Mouse (Mus musculus): Measurements from ENCODE around the gene Nxph3.
"Not testable (repeated sequence)": the region's sequence is repeated elsewhere in the genome, so short reads cannot be mapped to it uniquely, and the experiment has no call there.

Gene Nxph3

DNA sequence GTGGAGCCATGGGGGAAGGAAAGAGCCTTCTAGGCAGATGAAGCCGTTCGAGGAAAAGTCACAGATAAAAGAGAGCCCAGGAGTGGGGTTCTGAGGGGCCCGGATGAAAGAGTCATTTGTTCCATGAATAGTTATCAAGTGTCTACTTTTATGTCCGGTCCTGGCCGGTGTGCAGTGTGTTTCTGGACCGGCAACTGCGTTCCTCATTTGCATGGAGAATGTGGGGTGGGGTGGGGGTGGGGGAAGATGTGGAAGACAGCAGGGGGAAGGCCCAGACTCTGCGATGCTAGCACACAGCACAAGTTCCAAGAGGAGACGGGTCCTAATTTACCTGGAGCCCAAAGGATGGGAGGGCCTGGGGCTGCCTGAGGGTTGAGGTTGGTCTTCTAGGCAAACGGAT is 4.9 kb upstream of the Nxph3 start:
- in situ Hi-C loops (cut with MboI, MseI) = no loop called here

DNA sequence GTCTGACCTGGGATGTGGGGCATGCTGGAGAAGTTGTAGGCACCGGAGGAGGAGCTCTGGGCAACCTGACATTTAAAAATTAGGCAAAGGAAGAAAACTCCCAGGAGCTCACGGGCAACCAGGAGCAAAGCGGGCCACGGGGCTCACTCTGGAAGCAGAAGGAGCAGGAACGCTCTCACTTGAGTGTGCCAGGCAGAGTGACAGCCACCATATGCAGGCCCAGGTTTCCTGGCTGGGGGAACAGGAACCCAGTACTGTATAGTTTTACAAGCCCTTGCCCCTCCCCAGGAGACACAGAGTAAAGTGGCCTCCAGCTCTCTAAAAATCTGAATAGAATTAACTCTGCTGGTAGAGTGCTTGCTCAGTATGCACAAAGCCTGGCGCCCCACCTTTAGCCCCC is 2.8 kb upstream of the Nxph3 start:
- in situ Hi-C loops (cut with MboI, MseI) = no loop called here

DNA sequence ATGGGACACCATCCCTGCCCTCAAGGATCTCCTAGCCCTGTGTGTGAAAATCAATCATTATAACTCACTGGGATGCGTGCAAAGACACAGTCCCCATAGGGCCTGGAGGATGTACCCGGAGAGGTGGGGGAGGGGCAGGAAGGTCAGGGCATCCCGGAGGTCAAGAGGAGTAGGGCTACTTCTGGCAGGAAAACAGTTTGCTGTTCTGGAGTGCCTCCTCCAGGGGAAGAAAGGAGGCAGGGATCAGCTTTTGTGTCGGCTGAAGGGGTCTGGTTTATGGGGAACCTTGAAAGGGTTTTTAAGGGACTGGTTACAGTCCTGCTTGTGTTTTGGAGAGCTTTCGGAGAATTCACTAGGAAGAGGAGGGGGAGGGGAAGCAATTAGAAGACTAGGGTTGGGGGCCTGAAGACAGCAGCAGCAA is 2.1 kb upstream of the Nxph3 start:
- in situ Hi-C loops (cut with MboI, MseI) = no loop called here

DNA sequence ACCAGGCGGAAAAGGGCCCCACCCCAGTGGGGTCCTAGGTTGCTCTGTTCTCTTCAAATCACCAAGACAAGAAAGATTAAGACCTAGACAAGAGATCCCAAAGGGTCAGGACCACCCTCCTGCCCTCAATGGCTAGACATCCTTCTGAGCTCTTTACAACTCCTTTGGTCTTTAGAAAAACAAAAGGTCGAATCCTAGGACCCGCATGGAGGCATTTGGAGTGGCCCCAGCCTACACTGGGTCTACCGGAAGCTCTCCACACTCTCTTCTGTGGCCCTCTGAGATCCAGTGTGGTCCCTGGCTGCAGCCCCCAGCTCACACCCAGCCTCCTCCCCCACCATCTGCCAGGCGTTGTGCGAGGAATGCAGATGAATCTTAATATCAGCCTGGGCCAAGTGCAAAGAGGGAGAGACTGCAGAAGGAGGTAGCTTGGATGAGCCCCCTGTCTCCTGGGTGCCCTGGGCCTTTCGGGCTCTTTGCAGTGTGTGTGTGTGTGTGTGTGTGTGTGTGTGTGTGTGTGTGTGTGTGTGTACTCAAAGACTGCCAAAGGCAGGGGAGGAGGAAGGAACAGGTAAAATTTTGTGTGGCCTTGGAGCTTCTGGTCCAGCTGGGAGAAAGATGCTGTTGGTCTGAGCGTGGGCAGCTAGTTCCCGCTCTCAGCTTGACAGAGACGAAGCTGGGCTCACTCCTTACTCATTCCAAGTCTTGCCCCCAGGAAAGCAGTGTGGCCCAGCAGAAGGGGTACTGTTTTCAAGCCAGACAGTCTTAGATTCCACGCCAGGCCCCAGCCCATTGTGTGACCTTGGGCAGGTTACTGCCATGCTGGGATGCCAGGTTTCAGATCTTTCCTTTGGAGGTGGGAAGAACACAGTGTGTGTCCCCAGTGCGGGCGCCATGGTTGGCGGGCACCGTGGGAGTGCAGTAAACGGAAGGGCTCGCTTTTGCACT is 1.3 kb upstream of the Nxph3 start:
- in situ Hi-C loops (cut with MboI, MseI) = no loop called here

DNA sequence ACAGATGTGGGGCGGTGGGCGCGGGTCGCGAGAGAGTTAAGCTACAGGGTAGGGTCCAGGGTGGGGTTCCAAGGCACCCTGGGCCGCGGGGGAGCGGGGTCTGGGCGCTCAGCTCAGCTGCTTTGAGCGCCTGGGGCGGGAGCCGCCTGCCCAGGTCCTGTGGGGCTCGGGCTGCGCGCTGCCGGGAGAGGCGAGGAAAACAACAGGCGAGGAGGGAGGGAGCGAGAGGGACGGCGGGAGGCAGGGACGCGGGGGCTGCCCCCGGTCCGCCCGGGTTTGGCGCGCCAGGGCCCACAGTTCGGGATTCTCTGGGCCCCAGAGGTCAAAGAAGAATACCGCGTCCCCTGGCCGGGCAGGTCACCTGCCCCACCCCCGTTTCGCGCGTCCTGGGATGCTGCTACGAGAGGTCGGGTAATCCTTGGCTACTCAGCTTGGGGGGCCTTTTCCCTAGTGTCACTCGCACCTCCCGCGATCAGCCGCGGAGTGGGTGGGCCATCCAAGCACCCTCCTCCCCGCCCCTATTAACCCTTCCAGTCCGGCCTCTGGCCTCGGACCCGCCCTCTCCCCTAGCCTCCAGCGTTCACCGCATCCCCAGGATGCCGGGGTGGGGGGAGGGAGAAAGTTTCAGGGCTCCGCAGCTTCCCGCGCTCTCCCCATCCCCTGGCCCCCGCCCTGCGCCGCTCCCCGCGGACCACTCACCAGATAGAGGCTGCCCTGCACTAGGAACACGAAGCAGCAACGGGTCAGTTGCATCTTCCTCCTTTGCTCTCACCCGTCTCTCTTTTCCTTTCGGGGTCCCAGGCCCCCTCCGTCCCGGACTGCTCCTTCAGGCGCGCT is 691 bp downstream of the Nxph3 start:
- in situ Hi-C loops (cut with MboI, MseI) = loop anchor here (5.0 kb wide), 1 partner anchor 66 kb away; no protein-coding TSS in a partner anchor

DNA sequence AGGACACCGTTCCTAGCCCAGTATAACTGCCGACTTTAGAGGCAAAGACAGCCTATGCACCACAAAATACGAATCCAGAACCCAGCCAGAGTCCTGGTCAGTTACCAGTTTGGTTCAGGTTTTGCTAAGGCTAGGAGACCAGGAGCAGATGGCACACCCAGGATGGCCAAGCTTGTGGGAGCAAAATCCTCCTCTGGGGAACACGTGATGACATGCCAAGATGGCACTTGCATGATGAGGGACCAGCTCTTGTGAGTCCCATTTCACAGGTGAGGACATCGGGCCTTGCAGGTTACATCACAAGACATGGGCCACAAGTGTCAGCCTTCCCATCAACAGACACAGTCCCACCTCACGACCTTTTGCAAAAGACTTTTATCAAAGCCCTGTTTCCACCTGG is 2.0 kb downstream of the Nxph3 start:
- in situ Hi-C loops (cut with MboI, MseI) = loop anchor here (5.0 kb wide), 1 partner anchor 65 kb away; no protein-coding TSS in a partner anchor

DNA sequence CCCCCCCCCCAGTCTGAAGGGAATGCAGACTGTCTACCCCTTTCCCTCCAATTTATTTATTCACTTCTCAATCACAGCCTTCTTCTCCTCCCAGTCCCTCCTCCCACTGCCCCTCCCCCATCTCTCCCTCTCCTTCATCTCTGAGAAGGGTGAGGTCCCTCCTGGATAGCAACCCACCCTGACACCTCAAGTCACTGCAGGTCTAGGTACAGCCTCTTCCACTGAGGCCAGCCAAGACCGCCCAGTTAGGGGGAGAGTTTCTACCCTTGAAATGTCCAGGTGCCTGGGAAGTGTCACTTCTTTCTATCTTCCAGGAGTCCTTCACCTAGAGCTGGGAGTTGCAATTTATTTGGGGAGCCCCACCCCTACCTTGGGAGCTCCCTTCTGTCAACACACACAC is 2.5 kb downstream of the Nxph3 start:
- in situ Hi-C loops (cut with MboI, MseI) = loop anchor here (5.0 kb wide), 1 partner anchor 65 kb away; no protein-coding TSS in a partner anchor

DNA sequence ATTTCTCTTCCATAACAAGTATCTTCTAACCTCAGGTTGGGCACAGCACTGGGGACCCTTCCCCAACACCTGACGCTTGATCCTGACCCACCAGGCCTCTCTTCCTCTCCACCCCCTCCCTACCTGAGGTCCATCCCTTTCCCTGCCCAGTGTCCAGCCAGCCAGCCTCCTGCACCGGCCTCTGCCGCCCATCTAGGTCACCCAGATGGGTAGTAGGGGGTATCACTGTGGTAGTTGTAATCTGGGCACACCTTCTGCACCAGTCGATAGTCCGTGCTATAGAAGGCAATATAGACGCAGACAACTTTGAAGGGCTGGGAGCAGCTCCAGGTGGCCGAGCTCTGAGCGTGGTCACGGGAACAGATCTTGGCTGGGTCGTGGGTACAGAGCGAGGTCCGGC is 3.7 kb downstream of the Nxph3 start:
- in situ Hi-C loops (cut with MboI, MseI) = loop anchor here (5.0 kb wide), 1 partner anchor 63 kb away; no protein-coding TSS in a partner anchor

DNA sequence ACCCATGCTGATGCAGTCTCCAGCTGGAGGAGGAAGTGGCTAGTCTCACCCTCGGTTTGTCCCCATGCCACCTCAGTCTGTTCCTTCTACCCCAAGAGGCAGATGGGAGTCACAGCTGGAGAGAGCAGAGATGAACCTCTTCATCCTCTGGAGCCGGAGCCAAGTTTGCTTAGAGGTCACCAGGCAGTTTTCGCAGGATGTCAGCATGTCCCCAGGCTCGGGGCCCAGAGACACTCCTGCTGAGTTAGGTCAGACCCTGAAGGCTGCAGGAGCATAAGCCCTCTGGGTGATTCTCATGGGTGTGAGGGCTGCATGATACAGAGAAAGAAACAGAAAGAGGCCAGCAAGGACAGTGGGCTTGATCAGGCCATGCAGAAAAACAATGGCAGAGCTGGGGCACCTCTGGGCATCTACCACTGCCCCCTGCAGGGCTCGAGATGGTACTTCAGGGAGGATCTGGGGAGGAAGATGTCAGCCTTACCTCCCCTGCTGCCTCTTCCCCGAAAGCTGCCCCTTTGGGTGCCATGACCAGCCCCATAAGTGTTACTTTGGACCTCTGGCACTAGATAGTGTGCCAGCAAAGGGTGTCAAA is 5.1 kb downstream of the Nxph3 start:
- in situ Hi-C loops (cut with MboI, MseI) = no loop called here

DNA sequence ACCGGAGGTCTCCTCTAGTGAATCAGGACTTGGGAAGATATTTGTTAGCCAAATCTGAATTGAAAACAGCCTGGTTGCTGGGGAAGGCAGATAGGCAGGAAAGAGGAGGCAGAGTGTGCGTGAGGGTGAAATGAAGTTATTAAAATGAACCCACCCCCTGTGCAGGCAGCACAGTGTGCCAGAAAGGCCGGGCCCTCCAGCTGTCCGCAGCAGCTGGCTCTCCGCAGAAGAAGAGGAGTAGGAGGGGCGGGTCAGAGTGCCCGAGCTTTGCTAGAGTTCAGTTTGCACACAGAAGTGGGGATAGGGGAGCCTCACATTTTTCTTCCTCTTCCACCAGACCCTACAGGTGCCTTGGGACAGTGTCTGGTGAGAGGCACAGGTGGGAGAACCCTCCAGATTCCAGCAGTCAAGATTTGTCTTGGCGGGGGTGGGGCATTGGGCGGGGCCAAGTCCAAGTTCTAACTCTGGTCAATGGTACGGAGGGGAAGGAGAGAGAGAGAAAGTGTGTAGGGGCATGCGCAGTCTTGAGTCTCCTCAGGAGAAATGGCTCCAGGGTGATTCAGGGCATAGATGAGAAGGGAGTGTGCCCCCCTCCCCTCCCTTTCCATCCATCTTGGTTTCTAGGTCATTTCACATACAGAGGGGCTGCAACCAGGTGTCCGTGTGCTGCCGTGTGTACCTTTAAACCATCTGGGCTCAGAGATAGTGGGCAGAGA is 6.0 kb downstream of the Nxph3 start:
- in situ Hi-C loops (cut with MboI, MseI) = no loop called here

DNA sequence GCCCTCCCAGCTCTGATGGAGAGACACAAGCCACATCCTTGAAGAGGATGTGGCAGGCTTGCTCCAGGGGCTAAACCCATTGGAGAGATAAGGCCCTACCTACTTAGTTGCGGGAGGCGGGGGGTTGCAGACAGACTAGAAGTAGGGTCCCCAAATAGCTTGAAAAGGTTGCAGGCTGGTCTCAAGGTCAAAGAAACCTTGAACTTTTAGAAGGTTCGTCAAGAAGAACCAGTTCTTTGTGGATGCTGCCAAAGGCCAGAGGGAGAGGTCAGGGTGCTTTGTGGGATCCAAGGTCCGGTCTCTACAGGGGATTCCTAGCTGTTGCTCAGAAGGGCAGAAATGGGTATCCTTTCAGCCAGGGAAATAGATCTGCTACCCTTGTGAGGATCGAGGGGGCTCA is 6.6 kb downstream of the Nxph3 start:
- in situ Hi-C loops (cut with MboI, MseI) = no loop called here

DNA sequence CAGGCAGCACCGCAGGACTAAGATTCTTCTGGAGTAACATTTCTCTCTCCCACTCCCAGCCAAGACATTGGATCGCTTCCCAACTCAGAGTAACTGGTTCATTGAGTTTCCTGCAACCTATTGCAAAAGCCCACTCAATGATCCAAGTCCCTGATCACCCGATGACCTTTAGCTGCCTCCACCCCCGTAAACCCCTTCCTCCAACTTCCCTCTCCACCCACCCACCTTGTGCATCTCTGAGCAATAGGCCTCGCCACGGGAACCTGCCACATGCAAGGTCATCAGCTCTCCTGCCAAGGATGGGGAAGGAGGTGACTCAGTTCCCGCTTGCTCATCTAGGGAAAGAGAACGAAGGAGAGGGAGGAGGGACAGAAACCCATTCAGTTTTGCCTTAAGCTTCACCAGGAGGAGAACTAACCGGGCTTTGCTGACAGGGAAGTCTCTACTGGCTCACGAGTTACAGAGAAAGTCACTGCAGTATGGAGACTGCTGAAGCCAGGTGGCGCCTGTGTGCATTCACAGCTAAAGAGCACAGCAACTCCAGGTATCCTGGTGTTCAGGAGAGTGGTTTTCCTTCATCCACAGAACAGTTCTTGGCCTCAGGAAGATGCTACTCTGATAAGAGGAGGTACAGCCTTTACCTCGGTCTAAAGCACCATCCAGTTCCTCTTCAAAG is 7.2 kb downstream of the Nxph3 start:
- in situ Hi-C loops (cut with MboI, MseI) = no loop called here

DNA sequence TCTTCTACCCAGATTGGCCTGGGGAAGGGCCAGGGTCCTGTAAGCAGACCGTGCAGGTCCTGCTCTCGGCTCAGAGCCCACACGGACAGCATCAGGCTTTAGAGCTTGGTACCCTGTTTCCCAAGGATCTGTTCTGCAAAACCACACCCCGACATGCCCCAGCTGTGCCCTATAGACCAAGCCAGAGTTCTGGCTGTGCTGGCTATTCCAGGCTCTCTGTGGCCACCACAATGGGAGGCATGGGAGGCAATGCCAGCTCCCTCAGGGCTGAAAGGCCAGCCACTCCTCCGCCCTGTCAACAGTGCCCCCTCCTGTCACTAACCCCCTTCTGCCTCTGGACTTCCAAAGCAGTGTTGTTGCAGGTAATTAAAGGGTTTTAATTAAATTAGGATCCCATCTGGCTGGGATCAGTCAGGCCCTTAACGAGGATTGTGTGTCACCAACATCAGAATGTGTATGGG is 10.1 kb downstream of the Nxph3 start:
- in situ Hi-C loops (cut with MboI, MseI) = no loop called here

DNA sequence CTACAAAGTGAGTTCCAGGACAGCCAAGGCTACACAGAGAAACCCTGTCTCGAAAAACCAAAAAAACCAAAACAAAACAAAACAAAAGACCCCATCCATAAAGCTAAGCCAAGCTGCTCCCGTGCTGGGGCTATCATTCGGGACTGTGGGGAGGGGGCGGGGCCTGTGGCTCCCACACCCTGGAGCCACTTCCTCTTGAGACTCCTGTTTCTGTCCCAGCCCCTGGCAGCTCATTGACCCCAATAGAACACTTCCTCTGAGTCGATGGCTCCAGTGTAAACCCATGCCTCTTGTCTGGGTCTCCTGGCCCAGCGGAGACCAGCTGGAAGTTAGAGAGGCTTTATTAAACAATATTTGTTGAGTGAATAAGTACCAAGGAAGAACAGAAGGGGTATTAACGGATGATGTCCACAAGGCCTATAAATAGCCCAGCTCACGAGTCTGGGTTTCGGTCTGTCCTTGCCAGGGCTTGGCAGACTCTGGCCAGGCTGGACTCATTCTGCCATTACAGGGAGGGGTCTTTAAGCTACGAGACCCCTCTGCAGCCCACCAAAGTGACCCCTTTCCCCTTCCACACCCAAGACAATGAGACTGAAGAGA is 10.7 kb downstream of the Nxph3 start:
- in situ Hi-C loops (cut with MboI, MseI) = no loop called here

DNA sequence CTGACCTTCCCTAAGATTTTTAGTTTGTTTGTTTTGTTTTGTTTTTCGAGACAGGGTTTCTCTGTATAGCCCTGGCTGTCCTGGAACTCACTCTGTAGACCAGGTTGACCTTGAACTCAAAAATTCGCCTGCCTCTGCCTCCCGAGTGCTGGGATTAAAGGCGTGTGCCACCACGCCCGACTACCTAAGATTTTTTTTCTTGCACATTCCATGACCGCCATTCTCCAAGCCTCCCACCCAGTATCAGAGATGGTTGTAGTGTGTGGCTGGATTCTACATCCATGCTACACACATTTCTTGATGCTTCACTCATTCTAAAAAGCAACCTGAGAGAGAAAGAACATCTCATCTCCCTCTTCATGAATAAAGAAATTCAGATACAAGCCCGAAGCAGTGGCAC is 12.5 kb downstream of the Nxph3 start:
- in situ Hi-C loops (cut with MboI, MseI) = not testable (repeated sequence)

DNA sequence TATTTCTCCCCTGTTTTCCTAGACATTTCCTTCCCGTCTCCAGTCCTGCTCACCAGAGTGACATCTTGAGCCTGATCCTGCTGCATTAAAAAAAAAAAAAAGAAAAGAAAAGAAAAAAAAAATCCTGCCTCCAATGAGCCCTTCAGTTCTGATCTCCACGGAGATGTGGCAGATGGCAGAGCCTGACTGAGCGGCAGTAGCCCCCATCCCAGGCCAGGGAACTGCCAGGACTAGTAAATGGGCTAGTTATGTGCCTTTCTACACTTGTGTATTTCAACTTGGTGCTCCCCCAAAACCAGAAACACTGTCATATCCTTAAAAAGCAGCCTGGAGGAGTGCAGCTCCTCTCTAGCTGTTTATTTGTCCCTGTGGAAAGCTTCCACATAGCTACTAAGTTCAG is 13.5 kb downstream of the Nxph3 start:
- in situ Hi-C loops (cut with MboI, MseI) = no loop called here

DNA sequence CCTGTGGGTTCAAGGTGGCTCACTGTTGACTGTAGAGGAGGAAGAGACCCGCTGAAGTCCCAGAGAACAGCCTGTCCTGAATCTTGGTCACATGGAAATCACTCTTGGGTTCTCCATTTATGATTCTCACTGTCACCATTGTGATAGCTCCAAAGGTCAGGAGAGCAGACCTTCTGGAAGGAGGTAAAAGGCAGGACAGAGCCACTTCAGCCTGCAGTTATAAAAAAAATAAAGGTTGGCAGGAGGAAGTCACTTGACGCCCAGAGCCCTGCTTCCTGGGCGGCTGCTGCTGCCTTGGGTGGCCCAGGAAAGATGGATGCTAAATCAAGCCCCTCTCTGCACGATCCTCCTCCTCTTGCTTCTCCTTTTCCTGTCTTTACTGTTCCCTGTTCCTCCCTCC is 14.0 kb downstream of the Nxph3 start:
- in situ Hi-C loops (cut with MboI, MseI) = no loop called here

DNA sequence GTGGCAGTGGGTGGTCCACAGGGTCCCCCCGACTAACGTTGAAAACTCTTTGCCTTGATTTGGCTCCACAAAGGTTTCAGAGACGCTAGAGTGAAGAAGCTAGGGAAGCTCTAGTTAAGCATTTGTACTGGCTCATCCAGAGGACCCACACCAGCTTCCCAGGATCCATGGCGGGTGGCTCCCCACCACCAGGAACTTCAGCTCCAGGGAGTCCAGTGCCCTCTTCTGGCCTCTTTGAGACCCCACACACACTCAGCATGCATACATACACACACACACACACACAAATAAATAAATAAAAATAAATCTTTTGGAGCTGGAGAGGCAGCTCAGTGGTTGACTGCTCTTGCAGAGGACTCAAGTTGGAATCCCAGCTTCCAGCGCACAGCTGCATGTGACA is 16.4 kb downstream of the Nxph3 start:
- in situ Hi-C loops (cut with MboI, MseI) = no loop called here

DNA sequence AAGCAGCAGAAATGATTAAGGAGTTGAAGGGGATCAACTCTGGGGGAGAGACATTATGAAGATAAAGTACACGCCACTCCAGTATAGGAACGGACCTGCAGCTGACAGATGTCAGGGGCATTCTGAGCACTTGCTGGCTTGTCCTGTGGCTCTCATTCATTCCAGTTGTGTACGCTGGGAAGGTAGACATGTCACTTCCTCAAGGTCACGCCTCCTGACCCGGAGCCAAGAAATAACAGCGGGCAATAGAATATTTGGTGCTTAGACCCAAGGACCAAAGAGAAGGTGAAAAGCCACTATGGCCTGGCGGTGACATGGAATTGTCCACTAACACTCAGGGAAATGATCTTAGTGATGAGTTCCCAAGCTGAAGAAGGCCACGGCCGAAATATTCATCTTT is 18.5 kb downstream of the Nxph3 start:
- in situ Hi-C loops (cut with MboI, MseI) = no loop called here

DNA sequence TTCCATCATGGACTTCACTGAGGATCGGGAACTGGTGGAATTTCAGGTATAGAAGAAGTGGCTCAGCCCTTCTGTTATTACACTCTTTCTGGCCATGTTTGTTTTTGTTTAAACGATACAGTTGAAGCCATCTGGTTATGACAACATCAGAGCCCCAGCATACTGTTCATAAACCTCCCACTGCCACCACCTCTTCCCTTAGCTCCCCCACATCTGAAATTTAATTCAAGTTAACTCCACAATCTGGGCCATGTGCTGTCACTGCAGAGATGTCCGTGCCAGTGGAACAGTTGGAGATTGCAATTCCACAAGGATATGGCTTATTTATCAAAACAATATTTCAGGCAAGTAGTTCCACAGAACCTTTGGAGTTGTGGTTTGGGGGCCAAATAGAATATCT is 20.0 kb downstream of the Nxph3 start:
- in situ Hi-C loops (cut with MboI, MseI) = no loop called here
